Mouse (Mus musculus): ENCODE data around the gene Olfr866.

Gene Olfr866

DNA sequence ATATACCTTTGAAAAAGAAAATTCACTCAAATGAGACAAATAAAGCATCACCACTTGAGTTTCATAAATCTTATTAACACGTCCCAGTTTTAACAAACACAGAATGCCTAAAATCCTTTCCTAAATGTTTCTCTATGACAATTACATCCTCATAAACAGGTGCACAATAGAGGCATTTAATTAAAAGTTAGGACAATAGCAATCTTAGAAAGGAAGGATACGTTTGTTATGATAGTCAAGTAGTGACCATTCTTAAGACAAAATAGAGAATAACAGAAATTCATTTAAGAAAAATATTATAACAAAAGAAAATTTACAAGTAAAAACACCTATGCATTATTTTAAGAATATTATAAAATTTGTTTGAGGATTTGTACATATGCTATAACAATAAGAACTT, at the start of gene Olfr866:
TSS of gene Olfr866 (minus strand) at position 101 of the 400 bp plus-strand sequence.
- no peak for DNase-seq

DNA sequence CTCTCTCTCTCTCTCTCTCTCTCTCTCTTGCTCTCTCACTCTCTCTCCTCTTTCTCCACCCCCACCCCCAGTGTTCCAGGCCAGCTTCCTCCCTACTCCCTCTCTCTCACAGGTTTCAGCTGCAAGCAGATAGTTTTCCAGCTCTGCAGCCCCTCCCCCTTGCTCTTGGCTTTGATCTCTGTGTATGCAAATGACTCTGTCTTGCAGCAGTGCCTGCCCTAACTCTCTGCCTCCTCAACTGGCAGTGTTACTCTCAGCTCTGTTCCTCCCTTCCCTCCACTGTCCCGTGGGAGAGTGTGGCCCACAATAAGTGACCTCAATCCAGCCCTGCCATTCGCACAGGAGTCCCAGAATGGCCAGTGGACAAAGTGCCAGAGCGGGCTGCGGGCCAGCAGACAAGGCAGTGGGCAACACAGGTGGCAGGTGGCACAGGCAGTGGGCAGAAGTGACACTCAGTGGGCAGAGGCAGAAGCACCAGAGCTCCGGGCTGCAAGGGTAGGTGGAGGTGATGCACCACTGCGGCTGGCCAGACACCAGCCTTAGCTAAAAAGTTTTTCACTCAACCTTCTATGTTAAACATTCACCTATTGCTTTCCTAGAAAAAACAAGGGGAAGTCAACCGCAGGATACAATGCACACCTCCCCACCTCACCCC, 45.8 kb upstream of the Olfr866 start:
- no peak for DNase-seq

DNA sequence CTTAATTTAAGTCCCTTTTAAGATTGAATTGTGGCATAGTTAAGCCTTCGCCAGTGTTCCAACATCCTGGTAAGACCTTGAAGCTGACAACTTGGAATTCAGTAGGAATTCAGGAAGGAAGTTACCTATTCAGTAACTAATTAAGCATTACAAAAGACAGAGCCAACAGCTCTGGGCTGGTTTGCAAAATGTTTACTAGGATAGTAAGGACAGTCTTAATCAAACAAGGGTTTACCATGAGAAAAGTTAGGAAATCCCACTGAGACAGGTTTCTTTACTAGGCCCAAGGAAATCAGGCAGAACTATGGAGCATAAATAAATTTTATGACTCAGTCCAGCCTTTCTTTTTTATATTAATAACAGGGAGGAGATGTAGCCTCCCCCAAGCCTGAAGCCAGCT, 43.5 kb upstream of the Olfr866 start:
- DNase-seq: no peak

DNA sequence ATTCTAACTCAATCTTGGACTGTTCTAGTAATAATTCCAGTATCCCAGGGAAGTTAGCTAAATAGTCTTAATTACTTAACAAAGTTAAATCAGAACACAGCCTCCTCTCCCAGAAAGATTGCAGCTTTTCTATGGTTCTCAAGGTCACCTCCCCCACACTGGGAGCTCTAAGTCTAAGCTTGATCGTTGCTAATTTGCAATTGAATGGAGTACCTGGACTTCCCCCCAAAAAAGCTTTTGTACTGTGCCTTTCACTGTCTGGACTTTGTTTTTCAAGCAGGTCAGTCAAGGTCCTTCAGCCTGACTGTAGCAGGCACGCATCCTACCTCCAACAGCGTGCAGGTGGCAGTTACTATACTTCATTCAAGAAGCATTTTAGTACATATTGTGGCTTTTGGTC, 42.4 kb upstream of the Olfr866 start:
- DNase-seq: no peak

DNA sequence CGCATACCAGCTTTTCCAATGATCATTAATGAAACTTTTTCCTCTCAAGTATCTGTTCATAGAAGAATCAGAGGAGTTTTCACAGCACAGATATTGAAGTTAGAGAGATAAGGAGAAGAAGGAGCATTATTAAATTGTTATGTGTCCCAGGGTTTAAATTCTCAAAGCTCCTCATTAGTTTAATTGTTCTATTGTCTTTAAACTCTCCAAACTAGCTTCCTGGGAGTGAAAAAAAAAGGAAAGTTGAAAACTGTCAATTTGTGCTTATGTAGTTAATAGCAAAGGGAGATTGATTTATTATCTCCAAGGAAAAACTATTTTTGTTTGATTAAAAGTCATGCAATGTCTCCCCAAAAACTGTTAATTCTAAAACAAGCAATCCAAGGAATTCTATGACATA, 29.6 kb upstream of the Olfr866 start, which contains the start of gene Olfr867:
TSS of gene Olfr867 (minus strand) at position 101 of the 400 bp plus-strand sequence.
- no peak for DNase-seq

DNA sequence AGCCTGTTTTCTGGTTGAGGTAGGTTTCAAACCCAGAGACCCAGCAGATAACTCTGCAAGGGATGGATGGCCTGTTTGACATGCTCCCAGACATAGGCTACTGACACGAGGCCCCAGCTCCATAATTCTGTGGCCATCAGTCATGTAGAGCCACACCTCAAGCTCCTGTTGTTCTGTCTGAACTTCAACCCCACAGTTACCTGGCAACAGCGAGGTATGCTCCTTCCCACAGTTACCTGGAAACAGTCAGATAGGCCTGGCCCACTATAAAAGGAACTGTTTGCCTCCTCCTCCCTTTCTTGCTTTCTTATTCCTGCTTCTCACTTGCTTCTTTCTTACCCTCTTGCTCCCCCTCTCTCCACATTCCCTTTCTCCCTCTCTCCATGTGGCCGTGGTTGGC, 20.1 kb upstream of the Olfr866 start:
- no peak for DNase-seq
